Mouse (Mus musculus): ENCODE measurements at regions not wholly inside any gene's neighbourhood (a gene's known extent, or its start where the extent isn't known, plus 50 kb on each side); places are given as distances from the start of the nearest gene placed in this dataset.

DNA sequence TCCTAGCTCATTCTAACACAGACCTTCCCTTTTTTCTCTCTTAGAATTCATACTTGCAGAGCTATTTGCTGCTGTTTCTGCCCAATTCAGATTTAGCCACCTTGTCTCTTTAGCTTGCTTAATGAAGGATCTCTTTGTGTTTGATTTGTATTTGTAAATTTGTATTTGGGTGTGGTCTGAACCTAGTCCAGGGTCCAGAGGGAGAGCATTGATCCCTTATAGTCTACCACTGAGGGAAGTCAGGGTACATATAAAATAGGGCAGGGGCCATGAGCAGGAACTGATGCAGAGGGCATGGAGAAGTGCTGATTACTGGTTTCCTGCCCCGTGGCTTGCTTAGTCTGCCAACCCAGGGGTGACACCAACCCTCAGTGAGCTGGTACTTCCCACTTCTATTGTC is 508.7 kb downstream of the Tm4sf1 start:
- Histone ChIP-seq H3K9ac (ENCODE audit: low read depth, low read length) (no peak overlapping the region), H3K4me3 (ENCODE audit: low read depth, low read length) (no peak overlapping the region), H3K4me1 (ENCODE audit: control insufficient read depth, insufficient read depth, low read length) (no peaks in the 10 kb centered on the region), H3K4me2 (no peak overlapping the region), H3K27ac (ENCODE audit: low read depth, low read length) (no peak overlapping the region), H3K9me3 (replicated peaks; ENCODE audit: control insufficient read depth, low read length) (no peaks in the 10 kb centered on the region), H3K27me3 (ENCODE audit: control insufficient read depth, insufficient read depth, low read length) (no peaks in the 10 kb centered on the region), H3K36me3 (ENCODE audit: control insufficient read depth, insufficient read depth, low read length) (no peaks in the 10 kb centered on the region)
- no peak for ATAC-seq (replicated peaks; ENCODE audit: insufficient number of reproducible peaks, low FRiP score, low TSS enrichment)
- WGBS (ENCODE audit: insufficient replicate concordance) = 58% methylated on average over 1 of the region's 1 CpGs

DNA sequence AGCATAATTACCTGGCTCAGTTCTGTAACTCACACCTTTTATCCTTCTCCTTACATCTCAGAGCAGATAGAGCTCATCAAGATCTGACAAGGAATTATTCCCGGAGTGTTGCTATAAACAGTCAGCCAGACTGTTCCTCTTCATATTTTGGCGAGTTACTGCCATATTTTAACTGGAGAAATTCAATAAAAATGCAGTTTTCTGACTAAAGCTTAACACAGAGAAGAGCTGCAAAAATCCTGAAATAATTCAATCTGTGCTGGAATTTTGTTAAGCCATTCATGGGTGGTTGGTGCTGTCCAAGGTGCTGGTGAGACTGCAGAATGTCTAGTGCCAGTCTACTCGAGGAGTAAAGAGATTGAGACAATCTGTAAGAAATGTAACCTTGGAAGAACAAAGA is 512.6 kb downstream of the Tm4sf1 start:
- H3K4me2 ChIP-seq = no peak overlapping the region
- H3K4me1 ChIP-seq (ENCODE audit: control insufficient read depth, insufficient read depth, low read length) = no peaks in the 10 kb centered on the region
- no peak overlapping the region for H3K4me3 ChIP-seq (ENCODE audit: low read depth, low read length)
- H3K27ac ChIP-seq (ENCODE audit: low read depth, low read length) = no peak overlapping the region
- H3K36me3 ChIP-seq (ENCODE audit: control insufficient read depth, insufficient read depth, low read length) = no peaks in the 10 kb centered on the region
- no peaks in the 10 kb centered on the region for H3K9me3 ChIP-seq (replicated peaks; ENCODE audit: control insufficient read depth, low read length)
- no peak overlapping the region for H3K9ac ChIP-seq (ENCODE audit: low read depth, low read length)
- H3K27me3 ChIP-seq (ENCODE audit: control insufficient read depth, insufficient read depth, low read length) = no peaks in the 10 kb centered on the region
- 42% methylated on average over 3 of the region's 3 CpGs for WGBS (ENCODE audit: insufficient replicate concordance)
- no peak for ATAC-seq (replicated peaks; ENCODE audit: insufficient number of reproducible peaks, low FRiP score, low TSS enrichment)

DNA sequence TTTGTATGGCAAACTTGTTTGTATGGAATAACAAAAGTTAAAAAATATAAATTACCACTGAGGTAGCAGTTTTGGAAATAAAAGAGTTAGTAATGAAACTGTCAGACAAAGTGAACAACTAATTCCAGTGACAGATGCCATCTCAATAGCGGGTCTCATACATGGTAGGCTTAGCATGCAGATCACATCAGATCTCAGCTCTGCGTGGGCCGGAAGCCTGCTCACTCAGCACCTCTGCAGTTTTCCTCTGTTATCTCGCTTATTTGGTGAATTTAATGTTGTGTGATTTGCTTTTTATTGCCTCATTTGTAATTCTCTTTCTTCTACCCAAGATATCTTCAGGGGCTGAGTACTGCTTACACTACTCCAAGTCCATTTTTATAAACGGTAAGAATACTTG is 527.9 kb downstream of the Tm4sf1 start:
- no peaks in the 10 kb centered on the region for H3K9me3 ChIP-seq (replicated peaks; ENCODE audit: control insufficient read depth, low read length)
- no peaks in the 10 kb centered on the region for H3K36me3 ChIP-seq (ENCODE audit: control insufficient read depth, insufficient read depth, low read length)
- no peak overlapping the region for H3K9ac ChIP-seq (ENCODE audit: low read depth, low read length)
- H3K27ac ChIP-seq (ENCODE audit: low read depth, low read length) = no peak overlapping the region
- H3K4me3 ChIP-seq (ENCODE audit: low read depth, low read length) = no peak overlapping the region
- H3K4me2 ChIP-seq = no peak overlapping the region
- ATAC-seq (replicated peaks; ENCODE audit: insufficient number of reproducible peaks, low FRiP score, low TSS enrichment) = no peak
- H3K27me3 ChIP-seq (ENCODE audit: control insufficient read depth, insufficient read depth, low read length) = no peaks in the 10 kb centered on the region
- WGBS (ENCODE audit: insufficient replicate concordance) = 81% methylated on average over 5 of the region's 5 CpGs
- H3K4me1 ChIP-seq (ENCODE audit: control insufficient read depth, insufficient read depth, low read length) = no peaks in the 10 kb centered on the region

DNA sequence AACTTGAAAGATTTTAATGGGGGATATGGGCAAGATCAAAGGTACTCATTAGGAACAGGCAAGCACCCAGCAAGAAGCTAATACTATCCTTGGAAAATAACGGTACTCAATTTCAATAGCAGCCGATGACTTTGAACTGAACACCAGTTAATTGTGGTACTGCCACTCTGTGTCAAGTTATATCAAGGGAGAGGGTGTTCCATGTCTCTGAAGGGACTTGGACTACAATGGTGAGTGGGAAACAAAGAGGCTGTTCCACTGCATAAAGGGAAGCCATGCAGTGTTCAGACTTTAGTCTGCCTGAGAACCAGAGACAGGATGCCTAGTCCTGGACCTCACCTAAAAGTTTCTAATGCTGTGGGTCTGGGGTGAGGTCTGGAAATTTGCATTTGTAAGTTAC is 531.6 kb downstream of the Tm4sf1 start:
- no peak overlapping the region for H3K4me3 ChIP-seq (ENCODE audit: low read depth, low read length)
- no peaks in the 10 kb centered on the region for H3K4me1 ChIP-seq (ENCODE audit: control insufficient read depth, insufficient read depth, low read length)
- 87% methylated on average over 2 of the region's 2 CpGs for WGBS (ENCODE audit: insufficient replicate concordance)
- no peaks in the 10 kb centered on the region for H3K36me3 ChIP-seq (ENCODE audit: control insufficient read depth, insufficient read depth, low read length)
- no peak overlapping the region for H3K9ac ChIP-seq (ENCODE audit: low read depth, low read length)
- ATAC-seq (replicated peaks; ENCODE audit: insufficient number of reproducible peaks, low FRiP score, low TSS enrichment) = no peak
- no peaks in the 10 kb centered on the region for H3K9me3 ChIP-seq (replicated peaks; ENCODE audit: control insufficient read depth, low read length)
- H3K27me3 ChIP-seq (ENCODE audit: control insufficient read depth, insufficient read depth, low read length) = no peaks in the 10 kb centered on the region
- no peak overlapping the region for H3K4me2 ChIP-seq
- no peak overlapping the region for H3K27ac ChIP-seq (ENCODE audit: low read depth, low read length)

DNA sequence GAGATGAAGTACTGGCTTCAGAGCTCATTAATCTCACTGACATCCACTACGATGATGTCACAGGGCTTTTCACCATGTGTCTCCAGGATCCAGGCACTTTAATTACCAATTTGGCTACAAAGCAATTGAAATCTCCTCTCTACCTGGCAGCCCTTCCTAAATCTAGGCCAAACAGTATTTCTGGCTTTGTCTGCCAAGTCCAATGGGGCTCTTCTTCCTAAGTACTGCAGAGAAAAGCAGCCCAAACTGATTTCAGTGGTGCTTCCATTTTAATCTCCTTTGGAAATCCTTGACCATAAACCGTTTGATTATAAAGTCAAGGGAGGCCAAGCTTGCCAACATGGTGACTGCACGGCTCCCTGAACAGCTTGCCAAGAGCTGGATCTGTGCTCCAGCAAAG is 534.7 kb downstream of the Tm4sf1 start:
- WGBS (ENCODE audit: insufficient replicate concordance) = 82% methylated on average over 3 of the region's 3 CpGs
- no peaks in the 10 kb centered on the region for H3K4me1 ChIP-seq (ENCODE audit: control insufficient read depth, insufficient read depth, low read length)
- no peaks in the 10 kb centered on the region for H3K36me3 ChIP-seq (ENCODE audit: control insufficient read depth, insufficient read depth, low read length)
- no peak overlapping the region for H3K4me3 ChIP-seq (ENCODE audit: low read depth, low read length)
- no peak overlapping the region for H3K9ac ChIP-seq (ENCODE audit: low read depth, low read length)
- H3K27ac ChIP-seq (ENCODE audit: low read depth, low read length) = no peak overlapping the region
- H3K9me3 ChIP-seq (replicated peaks; ENCODE audit: control insufficient read depth, low read length) = no peaks in the 10 kb centered on the region
- H3K27me3 ChIP-seq (ENCODE audit: control insufficient read depth, insufficient read depth, low read length) = no peaks in the 10 kb centered on the region
- no peak for ATAC-seq (replicated peaks; ENCODE audit: insufficient number of reproducible peaks, low FRiP score, low TSS enrichment)
- H3K4me2 ChIP-seq = no peak overlapping the region

DNA sequence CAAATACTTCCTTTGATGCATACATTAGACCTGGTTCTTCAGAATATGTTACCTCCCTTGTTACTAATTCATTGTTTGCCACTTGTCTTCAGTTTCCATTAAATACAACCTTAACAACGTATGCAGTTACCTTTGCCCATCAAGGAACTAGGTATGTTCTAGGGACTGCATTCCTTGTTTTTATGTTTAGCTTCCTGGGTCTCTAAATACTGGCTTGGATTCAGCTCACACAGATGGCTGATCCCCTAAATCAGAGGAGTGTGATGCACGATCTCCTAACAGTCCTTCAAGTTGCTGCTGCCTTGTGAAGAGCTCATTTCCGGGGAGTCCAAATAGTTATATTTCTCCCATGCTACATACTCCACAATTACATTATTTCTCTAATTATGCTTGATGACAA is 537.5 kb downstream of the Tm4sf1 start:
- Histone ChIP-seq H3K4me1 (ENCODE audit: control insufficient read depth, insufficient read depth, low read length) (no peaks in the 10 kb centered on the region), H3K9me3 (replicated peaks; ENCODE audit: control insufficient read depth, low read length) (no peaks in the 10 kb centered on the region), H3K36me3 (ENCODE audit: control insufficient read depth, insufficient read depth, low read length) (no peaks in the 10 kb centered on the region), H3K4me3 (ENCODE audit: low read depth, low read length) (no peak overlapping the region), H3K9ac (ENCODE audit: low read depth, low read length) (no peak overlapping the region), H3K27me3 (ENCODE audit: control insufficient read depth, insufficient read depth, low read length) (no peaks in the 10 kb centered on the region), H3K4me2 (no peak overlapping the region), H3K27ac (ENCODE audit: low read depth, low read length) (no peak overlapping the region)
- no peak for ATAC-seq (replicated peaks; ENCODE audit: insufficient number of reproducible peaks, low FRiP score, low TSS enrichment)
- 90% methylated on average over 3 of the region's 3 CpGs for WGBS (ENCODE audit: insufficient replicate concordance)

- WGBS (ENCODE audit: insufficient replicate concordance) = 82% methylated on average over 6 of the region's 6 CpGs
- no peaks in the 10 kb centered on the region for H3K36me3 ChIP-seq (ENCODE audit: control insufficient read depth, insufficient read depth, low read length)
- ATAC-seq (replicated peaks; ENCODE audit: insufficient number of reproducible peaks, low FRiP score, low TSS enrichment) = no peak
- no peak overlapping the region for H3K4me3 ChIP-seq (ENCODE audit: low read depth, low read length)
- H3K4me1 ChIP-seq (ENCODE audit: control insufficient read depth, insufficient read depth, low read length) = no peaks in the 10 kb centered on the region
- no peak overlapping the region for H3K4me2 ChIP-seq
- H3K27ac ChIP-seq (ENCODE audit: low read depth, low read length) = no peak overlapping the region
- H3K27me3 ChIP-seq (ENCODE audit: control insufficient read depth, insufficient read depth, low read length) = no peaks in the 10 kb centered on the region
- no peaks in the 10 kb centered on the region for H3K9me3 ChIP-seq (replicated peaks; ENCODE audit: control insufficient read depth, low read length)
- H3K9ac ChIP-seq (ENCODE audit: low read depth, low read length) = no peak overlapping the region
Measured at GRCm38 (mm10) chr3:56763896-56764295, 537.9 kb downstream of the Tm4sf1 start.

DNA sequence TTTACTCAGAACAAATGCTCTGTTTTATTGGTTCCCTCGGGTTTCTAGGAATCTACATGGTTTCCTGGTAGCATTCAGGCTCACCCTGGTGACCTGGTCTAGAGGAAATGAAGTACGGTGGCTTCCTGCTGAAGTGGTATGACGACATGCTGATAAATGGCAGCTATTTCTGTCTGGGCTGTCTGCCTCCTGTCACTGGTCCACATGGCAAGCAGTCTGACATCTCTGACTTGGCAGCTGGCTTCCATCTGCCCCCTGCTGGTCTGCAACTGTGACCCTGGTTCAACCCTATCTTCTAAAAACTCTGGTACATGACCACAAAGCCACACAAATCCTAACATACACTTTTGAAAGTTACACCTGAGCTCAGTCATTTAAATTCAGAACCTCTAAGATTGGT is 548.1 kb downstream of the Tm4sf1 start:
- Histone ChIP-seq H3K4me1 (ENCODE audit: control insufficient read depth, insufficient read depth, low read length) (no peaks in the 10 kb centered on the region), H3K9ac (ENCODE audit: low read depth, low read length) (no peak overlapping the region), H3K27ac (ENCODE audit: low read depth, low read length) (0 out of 2 replicates have a peak overlapping the region, but pooled peaks have one; percentile 13), H3K9me3 (replicated peaks; ENCODE audit: control insufficient read depth, low read length) (no peaks in the 10 kb centered on the region), H3K4me3 (ENCODE audit: low read depth, low read length) (no peak overlapping the region), H3K4me2 (no peak overlapping the region), H3K27me3 (ENCODE audit: control insufficient read depth, insufficient read depth, low read length) (no peaks in the 10 kb centered on the region), H3K36me3 (ENCODE audit: control insufficient read depth, insufficient read depth, low read length) (no peaks in the 10 kb centered on the region)
- peak; percentile 77 for ATAC-seq (replicated peaks; ENCODE audit: insufficient number of reproducible peaks, low FRiP score, low TSS enrichment)
- 8% methylated on average over 3 of the region's 3 CpGs for WGBS (ENCODE audit: insufficient replicate concordance)

DNA sequence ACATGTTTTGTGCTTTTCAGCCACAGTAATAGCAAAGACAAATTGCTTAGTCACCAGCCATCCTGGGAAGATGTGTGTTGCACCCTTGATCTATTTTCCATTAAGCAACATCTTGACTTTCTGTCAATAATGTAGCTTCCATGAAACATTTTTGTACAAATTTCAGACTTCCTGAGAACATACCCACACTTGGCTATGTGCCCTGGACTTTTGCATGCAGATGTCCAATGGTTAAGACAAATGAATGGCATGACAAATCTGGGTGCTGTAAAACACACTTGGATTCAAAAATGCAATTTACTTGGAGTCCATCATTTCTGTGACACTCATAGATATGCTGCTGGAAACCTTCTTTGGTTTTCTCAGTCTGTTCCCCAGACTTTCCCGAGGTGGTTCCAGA is 549.9 kb downstream of the Tm4sf1 start:
- Histone ChIP-seq H3K4me1 (ENCODE audit: control insufficient read depth, insufficient read depth, low read length) (no peaks in the 10 kb centered on the region), H3K27ac (ENCODE audit: low read depth, low read length) (no peak overlapping the region)
- no peak for ATAC-seq (replicated peaks; ENCODE audit: insufficient number of reproducible peaks, low FRiP score, low TSS enrichment)

More for the DNA sequence above, 549.9 kb downstream of the Tm4sf1 start:
- Histone ChIP-seq H3K9me3 (replicated peaks; ENCODE audit: control insufficient read depth, low read length) (no peaks in the 10 kb centered on the region), H3K4me2 (no peak overlapping the region), H3K9ac (ENCODE audit: low read depth, low read length) (no peak overlapping the region), H3K36me3 (ENCODE audit: control insufficient read depth, insufficient read depth, low read length) (no peaks in the 10 kb centered on the region), H3K4me3 (ENCODE audit: low read depth, low read length) (no peak overlapping the region), H3K27me3 (ENCODE audit: control insufficient read depth, insufficient read depth, low read length) (no peaks in the 10 kb centered on the region)
- WGBS (ENCODE audit: insufficient replicate concordance) = 73% methylated on average over 1 of the region's 1 CpGs
